17 mouse cellular contexts compared by ENCODE assay signal in genomic region chr8:91990048-91990447, GRCm38 (mm10).
A peak's percentile ranks its signal among the peaks of the same experiment; 100 is the strongest.
DNase-seq lines count a peak whose midpoint lies in the region; ATAC-seq and TF ChIP-seq lines count a peak whose summit lies in the region.
"Had no signal": no experiment of that assay in that cellular context is flagged by ENCODE, and none has a peak within 500 bp of the region (broad histone marks: within the 10 kb centered on the region; RNA-seq: fewer than 3 reads in every experiment).

No protein-coding gene starts in this region.

- ATAC-seq in heart, embryonic 11.5 days (replicated peaks; ENCODE audit: insufficient number of reproducible peaks, low FRiP score, low TSS enrichment): no peak
- ATAC-seq in midbrain, embryonic 12.5 days (ENCODE audit: low FRiP score, low read depth): no peak
- no peak for ATAC-seq in midbrain, embryonic 16.5 days
- no peak for ATAC-seq in heart, embryonic 15.5 days (replicated peaks; ENCODE audit: insufficient number of reproducible peaks, insufficient read depth, low FRiP score, low read depth)
- ATAC-seq: forebrain, embryonic 16.5 days; intestine, embryonic 16.5 days had no signal

- DNase-seq in heart, adult 2 months: peak in 1 of 2 experiments; percentile 38
- peak; percentile 47 to 79 for DNase-seq in kidney, postnatal 36 days
- no peak for DNase-seq in gastrocnemius, adult 2 months
- DNase-seq: cerebellum, postnatal 14 days; gastrocnemius, postnatal 10 days; liver; lung, adult 18-20 months; spleen, adult 18-20 months had no signal

- TF ChIP-seq EP300 in heart, adult 2 months (IDR thresholded peaks at IDR 0.05; ENCODE audit: insufficient read depth, low read depth, low read length): peak; percentile 70; the same call in 1 of the 2 replicates

- H3K9me3 ChIP-seq in heart, embryonic 11.5 days (replicated peaks; ENCODE audit: control insufficient read depth, low read length): peaks cover 4% of the 10 kb centered on the region; the same call in 1 of the 2 replicates
- H3K9me3 ChIP-seq in midbrain, embryonic 12.5 days: no peaks in the 10 kb centered on the region
- H3K9me3 ChIP-seq in midbrain, embryonic 16.5 days (replicated peaks; ENCODE audit: control insufficient read depth, low read length, poor library complexity, severe bottlenecking): no peaks in the 10 kb centered on the region; the same call in 1 of the 2 replicates
- no peaks in the 10 kb centered on the region for H3K9me3 ChIP-seq in heart, embryonic 15.5 days (replicated peaks)
- H3K9me3 ChIP-seq: stomach, embryonic 15.5 days had no signal

- H3K79me2 ChIP-seq in heart, adult 2 months (replicated peaks; ENCODE audit: control insufficient read depth, insufficient read depth, low read length): no peaks in the 10 kb centered on the region

- H3K4me1 ChIP-seq in heart, adult 2 months (ENCODE audit: control insufficient read depth, insufficient read depth, low read length): peaks cover 8% of the 10 kb centered on the region
- H3K4me1 ChIP-seq in heart, embryonic 11.5 days (ENCODE audit: control insufficient read depth, insufficient read depth, low read length): peaks cover 26% of the 10 kb centered on the region
- peaks cover 47% of the 10 kb centered on the region for H3K4me1 ChIP-seq in midbrain, embryonic 12.5 days
- H3K4me1 ChIP-seq in midbrain, embryonic 16.5 days (ENCODE audit: control insufficient read depth, insufficient read depth, low read length): peaks cover 36% of the 10 kb centered on the region
- peaks cover 51% of the 10 kb centered on the region for H3K4me1 ChIP-seq in heart, embryonic 15.5 days (replicated peaks)
- H3K4me1 ChIP-seq: stomach, embryonic 15.5 days had no signal

- TF ChIP-seq POLR2A in heart, adult 2 months (IDR thresholded peaks at IDR 0.05; ENCODE audit: insufficient read depth, low read depth, low read length): no peak

- no peaks in the 10 kb centered on the region for H3K27me3 ChIP-seq in heart, adult 2 months (ENCODE audit: control insufficient read depth, insufficient read depth, low read length)
- peaks cover 22% of the 10 kb centered on the region for H3K27me3 ChIP-seq in heart, embryonic 11.5 days (ENCODE audit: control insufficient read depth, insufficient read depth, low read length)
- H3K27me3 ChIP-seq in midbrain, embryonic 12.5 days: peaks cover 27% of the 10 kb centered on the region
- H3K27me3 ChIP-seq in midbrain, embryonic 16.5 days (ENCODE audit: control insufficient read depth, insufficient read depth, low read depth, low read length): no peaks in the 10 kb centered on the region
- H3K27me3 ChIP-seq in heart, embryonic 15.5 days: peaks cover 18% of the 10 kb centered on the region

- peaks cover 8% of the 10 kb centered on the region for H3K36me3 ChIP-seq in heart, adult 2 months (ENCODE audit: control insufficient read depth, insufficient read depth, low read length)
- no peaks in the 10 kb centered on the region for H3K36me3 ChIP-seq in heart, embryonic 11.5 days (ENCODE audit: control insufficient read depth, insufficient read depth, low read length)
- H3K36me3 ChIP-seq in midbrain, embryonic 12.5 days: no peaks in the 10 kb centered on the region
- no peaks in the 10 kb centered on the region for H3K36me3 ChIP-seq in midbrain, embryonic 16.5 days (ENCODE audit: control insufficient read depth, insufficient read depth, low read length)
- H3K36me3 ChIP-seq in heart, embryonic 15.5 days: no peaks in the 10 kb centered on the region
- H3K36me3 ChIP-seq: embryonic facial prominence, embryonic 10.5 days; stomach, embryonic 15.5 days had no signal

- no peak overlapping the region for H3K4me3 ChIP-seq in heart, adult 2 months
- H3K4me3 ChIP-seq in heart, embryonic 11.5 days (ENCODE audit: low read depth, low read length): no peak overlapping the region
- H3K4me3 ChIP-seq in midbrain, embryonic 12.5 days: no peak overlapping the region
- H3K4me3 ChIP-seq in midbrain, embryonic 16.5 days (ENCODE audit: low read depth, low read length): no peak overlapping the region
- no peak overlapping the region for H3K4me3 ChIP-seq in heart, embryonic 15.5 days
- no peak overlapping the region for H3K4me3 ChIP-seq in gastrocnemius, adult 2 months
- H3K4me3 ChIP-seq: embryonic facial prominence, embryonic 10.5 days; erythroblast, embryonic 14.5 days; stomach, embryonic 15.5 days had no signal

- H3K27ac ChIP-seq in heart, adult 2 months: peak overlapping the region; percentile 59
- H3K27ac ChIP-seq in heart, embryonic 11.5 days (ENCODE audit: low read depth, low read length): no peak overlapping the region
- peak overlapping the region; percentile 86; the same call in 1 of the 2 replicates for H3K27ac ChIP-seq in midbrain, embryonic 12.5 days (replicated peaks)
- no peak overlapping the region for H3K27ac ChIP-seq in midbrain, embryonic 16.5 days (ENCODE audit: low read length)
- peak overlapping the region; percentile 79 for H3K27ac ChIP-seq in heart, embryonic 15.5 days
- H3K27ac ChIP-seq in gastrocnemius, adult 2 months: no peak overlapping the region
- H3K27ac ChIP-seq: stomach, embryonic 15.5 days had no signal

- intact Hi-C loops in heart, adult 2 months (cut with DNase I): loop anchor here (2.0 kb wide), 2 partner anchors 19 to 23 kb away; no protein-coding TSS in a partner anchor
- intact Hi-C loops in gastrocnemius, adult 2 months (cut with DNase I): no loop called here

- WGBS in heart, adult 2 months: 46% methylated on average over 3 of the region's 3 CpGs
- WGBS in heart, embryonic 11.5 days (ENCODE audit: insufficient replicate concordance): 67% methylated on average over 3 of the region's 3 CpGs
- WGBS in midbrain, embryonic 12.5 days: 81% methylated on average over 3 of the region's 3 CpGs
- 71% methylated on average over 3 of the region's 3 CpGs for WGBS in midbrain, embryonic 16.5 days
- WGBS in heart, embryonic 15.5 days: 55% methylated on average over 3 of the region's 3 CpGs

- H3K4me2 ChIP-seq in heart, embryonic 11.5 days: no peak overlapping the region
- H3K4me2 ChIP-seq in midbrain, embryonic 12.5 days (replicated peaks): no peak overlapping the region
- H3K4me2 ChIP-seq in midbrain, embryonic 16.5 days (ENCODE audit: low read length): no peak overlapping the region
- peak overlapping the region; percentile 54; the same call in 1 of the 2 replicates for H3K4me2 ChIP-seq in heart, embryonic 15.5 days
- H3K4me2 ChIP-seq: stomach, embryonic 15.5 days had no signal

- TF ChIP-seq CTCF in heart, adult 2 months (IDR thresholded peaks at IDR 0.05): no peak
- TF ChIP-seq CTCF in gastrocnemius, adult 2 months (IDR thresholded peaks at IDR 0.05): no peak

- H3K9ac ChIP-seq in heart, adult 2 months (ENCODE audit: low read depth, low read length): no peak overlapping the region
- no peak overlapping the region for H3K9ac ChIP-seq in heart, embryonic 11.5 days (ENCODE audit: low read depth, low read length)
- no peak overlapping the region for H3K9ac ChIP-seq in midbrain, embryonic 12.5 days (replicated peaks)
- no peak overlapping the region for H3K9ac ChIP-seq in midbrain, embryonic 16.5 days (ENCODE audit: low read depth, low read length)
- no peak overlapping the region for H3K9ac ChIP-seq in heart, embryonic 15.5 days
- H3K9ac ChIP-seq: stomach, embryonic 15.5 days had no signal

Comparison
In these comparisons a context has a peak if more than half of its experiments do, and no peak if none do; other contexts are left out.
1. H3K27ac ChIP-seq: peak in heart, adult 2 months (single experiment), midbrain, embryonic 12.5 days (single experiment) and heart, embryonic 15.5 days (single experiment); none in heart, embryonic 11.5 days (single experiment), midbrain, embryonic 16.5 days (single experiment) and gastrocnemius, adult 2 months (single experiment).